Mouse (Mus musculus) midbrain, postnatal 0 days (tissue): ENCODE results near the gene Fam228b. TPM values are rescaled to one million over a fixed set of nuclear protein-coding genes. Genes with fewer than 3 reads are reported as not detected.

Experiments used
- ATAC-seq: fragments of 200-750 bp; cut with Nextera tagmentation; 2 replicates; pipeline ENCODE4 v1.8.0; 2017; ENCODE audit warnings: moderate number of reproducible peaks, mild to moderate bottlenecking, moderate TSS enrichment, moderate library complexity; ENCODE audit not compliant: low FRiP score
- DNase-seq: peaks from one replicate; pipeline ENCODE4 v3.0.0-alpha.2; 2015; ENCODE audit warnings: low spot score
- H3K27ac ChIP-seq: fragments of 300-500 bp; sonication (generic); 2 replicates; pipeline ENCODE4 v1.5.1; 2014; ENCODE audit warnings: low read depth, mild to moderate bottlenecking, low read length, mixed read lengths
- H3K27me3 ChIP-seq: fragments of 300-500 bp; sonication (generic); 2 replicates; pipeline ENCODE4 v1.6.1; 2014; ENCODE audit warnings: low read length, control low read depth, mixed read lengths; ENCODE audit not compliant: insufficient read depth
- H3K36me3 ChIP-seq: fragments of 300-500 bp; sonication (generic); 2 replicates; pipeline ENCODE4 v1.6.1; 2014; ENCODE audit warnings: low read length, control low read depth, mixed read lengths; ENCODE audit not compliant: insufficient read depth
- H3K4me1 ChIP-seq: fragments of 300-500 bp; sonication (generic); 2 replicates; pipeline ENCODE4 v1.6.1; 2014; ENCODE audit warnings: mild to moderate bottlenecking, control low read depth, antibody characterized with exemption, low read length, mixed read lengths; ENCODE audit not compliant: insufficient read depth
- H3K4me2 ChIP-seq: fragments of 300-500 bp; sonication (generic); 2 replicates; pipeline ENCODE4 v1.6.1; 2014; ENCODE audit warnings: low read depth, mild to moderate bottlenecking, low read length, mixed read lengths; ENCODE audit not compliant: poor library complexity, severe bottlenecking
- H3K4me3 ChIP-seq: fragments of 300-500 bp; sonication (generic); 2 replicates; pipeline ENCODE4 v1.5.1; 2014; ENCODE audit warnings: low read depth, mild to moderate bottlenecking, low read length, moderate library complexity
- H3K9ac ChIP-seq: fragments of 300-500 bp; sonication (generic); replicated peaks from 2 replicates; pipeline ENCODE4 v1.6.1; 2014; ENCODE audit warnings: mild to moderate bottlenecking, low read length, moderate library complexity, mixed read lengths; ENCODE audit not compliant: poor library complexity, severe bottlenecking
- H3K9me3 ChIP-seq: fragments of 300-500 bp; sonication (generic); 2 replicates; pipeline ENCODE4 v1.6.1; 2016; ENCODE audit warnings: low read length, control low read depth
- CTCF ChIP-seq: IDR thresholded peaks from 2 replicates; pipeline ENCODE4 v1.5.1; 2016; ENCODE audit warnings: antibody characterized with exemption, mild to moderate bottlenecking
- WGBS: fragments of 180-500 bp; shearing (Covaris S2); extraction: QIAGEN DNeasy Blood & Tissue Kit; methylation state at CpG from one replicate; pipeline ENCODE4 v1.1.7; 2014; 5-methylcytosine and 5-hydroxymethylcytosine counted together
- polyA plus RNA-seq: library from polyadenylated mRNA; unstranded; fragments of >200 nt; fragmentation: Nextera tagmentation; extraction: Ambion mirVana; gene quantifications from 2 replicates; pipeline ENCODE4 v1.2.1, GENCODE M21; 2015
- total RNA-seq: library from RNA; depleted of rRNA; stranded (reverse); fragments of >200 nt; gene quantifications from 2 replicates; pipeline ENCODE4 v1.2.3, GENCODE M21; 2014

Gene Fam228b
- total and polyA plus RNA-seq, 2 experiments from 2014 or later, result 6.5 to 8.7 TPM

DNA sequence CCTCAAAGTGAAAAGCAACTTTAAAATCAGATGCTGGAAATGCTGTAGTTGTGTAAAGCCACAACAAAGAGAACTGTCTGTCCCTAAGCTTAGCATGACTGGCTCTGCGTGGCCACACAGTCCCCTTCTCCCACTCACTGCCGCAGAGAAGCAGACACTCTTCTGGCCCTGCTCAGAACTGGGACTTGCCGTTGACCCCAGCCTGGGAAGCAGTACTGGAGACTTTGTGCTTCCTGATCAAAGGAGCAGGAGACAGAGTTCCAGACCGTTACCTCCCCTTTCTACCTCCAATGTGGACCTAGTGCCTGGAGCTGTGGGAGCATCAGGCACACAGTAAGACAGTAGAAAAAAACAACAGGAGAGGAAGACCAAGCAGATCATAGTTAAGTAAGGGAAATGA is 36.7 kb downstream of the Fam228b start:
- Histone ChIP-seq H3K27ac (no peak overlapping the region), H3K4me2 (no peak overlapping the region), H3K4me3 (no peak overlapping the region), H3K27me3 (no peaks in the 10 kb centered on the region), H3K4me1 (no peaks in the 10 kb centered on the region), H3K9me3 (no peaks in the 10 kb centered on the region), H3K9ac (no peak overlapping the region), H3K36me3 (no peaks in the 10 kb centered on the region)
- 63% methylated on average over 4 of the region's 4 CpGs for WGBS
- TF ChIP-seq CTCF, result no peak
- DNase-seq (no peak), ATAC-seq (no peak)

DNA sequence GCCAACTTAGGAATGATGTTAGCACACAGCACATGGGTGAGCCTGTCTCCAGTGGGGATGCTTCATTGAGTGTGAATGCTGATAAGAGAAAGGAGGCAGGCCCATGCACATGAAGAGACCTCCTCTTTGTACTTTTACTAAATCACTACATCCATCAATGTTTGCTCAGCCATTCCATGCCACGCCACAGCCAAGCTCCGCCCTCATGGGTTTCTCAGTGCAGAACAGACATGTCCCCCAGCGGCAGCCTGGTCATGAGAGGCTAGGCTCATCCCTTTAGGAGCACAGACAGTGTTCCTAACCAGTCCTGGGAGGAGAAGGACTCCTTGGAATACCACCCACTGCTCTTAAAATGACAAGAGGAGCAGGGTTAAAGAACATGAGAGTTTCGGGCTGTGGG is 37.4 kb downstream of the Fam228b start:
- H3K4me2 ChIP-seq, result no peak overlapping the region
- DNase-seq, result no peak
- no peak for TF ChIP-seq CTCF
- WGBS, result 78% methylated on average over 4 of the region's 4 CpGs
- no peaks in the 10 kb centered on the region for H3K27me3 ChIP-seq
- H3K4me3 ChIP-seq, result no peak overlapping the region
- no peaks in the 10 kb centered on the region for H3K36me3 ChIP-seq
- no peak overlapping the region for H3K27ac ChIP-seq
- H3K4me1 ChIP-seq, result no peaks in the 10 kb centered on the region
- ATAC-seq, result no peak
- no peak overlapping the region for H3K9ac ChIP-seq
- no peaks in the 10 kb centered on the region for H3K9me3 ChIP-seq

DNA sequence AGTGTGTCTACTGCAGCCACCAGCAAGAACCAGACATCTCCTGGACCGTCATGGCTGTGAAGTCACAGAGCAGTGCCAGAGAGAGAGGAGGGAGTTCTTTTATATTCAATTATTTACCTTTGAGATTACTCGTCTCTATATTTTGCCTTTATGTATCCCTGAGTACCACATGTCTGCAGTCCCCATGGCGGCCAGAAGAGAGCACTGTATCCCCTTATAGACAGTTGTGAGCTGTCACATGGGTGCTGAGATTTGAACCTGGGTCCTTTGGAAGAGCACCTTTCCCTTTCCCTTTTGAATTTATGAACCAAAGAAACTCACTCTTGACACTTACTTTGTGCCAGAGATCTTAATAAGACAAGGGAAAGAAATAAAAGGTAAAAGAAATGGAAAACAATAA is 39.9 kb downstream of the Fam228b start:
- no peak overlapping the region for H3K9ac ChIP-seq
- no peaks in the 10 kb centered on the region for H3K36me3 ChIP-seq
- no peaks in the 10 kb centered on the region for H3K9me3 ChIP-seq
- no peak overlapping the region for H3K27ac ChIP-seq
- no peak overlapping the region for H3K4me2 ChIP-seq
- TF ChIP-seq CTCF, result no peak
- 84% methylated on average over 3 of the region's 3 CpGs for WGBS
- H3K4me1 ChIP-seq, result no peaks in the 10 kb centered on the region
- ATAC-seq (no peak), DNase-seq (no peak)
- no peak overlapping the region for H3K4me3 ChIP-seq
- no peaks in the 10 kb centered on the region for H3K27me3 ChIP-seq

DNA sequence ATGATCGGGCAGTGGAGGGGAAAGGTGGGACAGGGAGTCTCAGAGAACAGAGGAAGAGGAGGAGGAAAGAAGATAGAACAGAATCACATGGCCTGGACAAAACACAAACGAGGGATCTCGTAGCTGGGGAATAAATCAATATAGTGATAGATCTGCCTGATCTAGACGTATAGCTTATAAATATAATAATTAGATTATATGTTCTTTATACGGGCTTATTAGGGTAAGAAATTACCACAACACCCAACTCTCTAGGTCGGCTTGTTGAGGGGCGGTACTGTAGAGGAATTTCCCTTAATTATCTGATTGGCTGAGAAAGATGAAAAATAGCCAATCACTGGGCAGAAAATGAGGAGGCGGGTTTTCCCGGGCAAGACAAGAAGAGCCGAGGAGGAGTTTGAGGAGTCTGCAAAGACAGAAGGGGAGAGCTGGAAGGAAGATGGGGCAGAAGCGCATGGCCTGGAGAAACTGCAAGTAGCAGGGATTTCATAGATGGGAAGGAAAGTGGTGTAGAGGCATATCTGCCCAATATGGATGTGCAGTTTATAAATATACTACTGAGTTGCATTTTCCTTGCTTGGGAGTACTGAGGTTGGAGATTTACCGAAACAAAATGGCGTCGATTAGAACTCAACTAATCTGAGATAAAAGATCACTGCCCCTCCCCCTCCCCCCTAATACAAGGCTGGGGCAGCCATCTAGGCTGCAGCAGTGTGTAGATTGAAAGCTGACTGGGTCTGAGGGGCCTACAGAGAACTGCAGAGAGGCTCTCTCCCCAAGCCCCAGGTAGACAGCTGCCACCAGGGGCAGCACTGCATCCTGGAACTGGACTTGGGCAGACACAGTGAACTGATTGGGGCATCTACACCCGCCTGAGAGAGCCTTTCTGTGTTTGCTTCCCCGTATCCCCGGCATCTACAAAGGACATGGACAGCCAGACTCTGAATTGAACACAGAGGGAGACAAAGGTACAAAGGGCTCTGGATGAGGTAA is 49.0 kb downstream of the Fam228b start:
- ATAC-seq (no peak), DNase-seq (no peak)
- H3K9me3 ChIP-seq, result no peaks in the 10 kb centered on the region
- H3K4me3 ChIP-seq, result no peak overlapping the region
- no peak overlapping the region for H3K9ac ChIP-seq
- H3K27ac ChIP-seq, result no peak overlapping the region
- no peaks in the 10 kb centered on the region for H3K4me1 ChIP-seq
- H3K4me2 ChIP-seq, result no peak overlapping the region
- TF ChIP-seq CTCF, result peak; percentile 30; the same call in 1 of the 2 replicates
- H3K36me3 ChIP-seq, result peaks cover 9% of the 10 kb centered on the region; the same call in 1 of the 2 replicates
- H3K27me3 ChIP-seq, result no peaks in the 10 kb centered on the region
- 76% methylated on average over 17 of the region's 17 CpGs for WGBS

DNA sequence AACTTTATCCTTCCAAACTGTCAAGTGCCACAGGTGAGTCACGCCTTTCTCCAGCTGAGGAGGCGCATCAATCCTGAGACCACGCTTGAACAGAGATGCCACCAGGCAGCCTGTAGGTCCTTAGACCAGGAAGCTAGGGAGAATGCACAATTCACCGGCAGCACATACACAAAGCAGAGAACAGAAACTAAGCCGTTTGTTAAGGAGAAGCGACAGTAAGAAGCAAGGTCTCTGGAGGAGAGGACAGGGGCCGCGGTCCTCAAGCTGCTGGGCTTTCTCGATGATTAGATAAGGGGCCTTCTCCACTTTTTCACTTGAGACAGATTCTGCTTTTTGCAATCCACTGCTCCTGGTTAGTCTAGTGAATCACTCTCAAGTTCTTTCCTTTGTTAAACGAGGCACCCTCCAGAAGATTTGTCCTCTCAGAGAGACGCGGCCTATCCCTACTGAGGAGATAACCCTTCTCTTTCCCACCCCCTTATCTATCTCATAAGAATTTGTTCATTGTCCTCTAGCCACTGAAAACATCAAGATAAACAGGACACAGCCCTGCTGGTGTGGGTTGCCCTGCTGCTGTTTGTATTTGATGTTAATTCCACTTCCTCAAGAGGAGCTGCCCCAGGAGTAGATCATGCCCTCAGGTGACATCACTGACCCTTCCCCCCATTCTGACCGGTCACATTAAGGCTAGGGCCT is 49.9 kb downstream of the Fam228b start:
- no peaks in the 10 kb centered on the region for H3K27me3 ChIP-seq
- no peak for DNase-seq
- no peak overlapping the region for H3K4me3 ChIP-seq
- 85% methylated on average over 13 of the region's 13 CpGs for WGBS
- H3K4me1 ChIP-seq, result no peaks in the 10 kb centered on the region
- no peaks in the 10 kb centered on the region for H3K9me3 ChIP-seq
- no peak for TF ChIP-seq CTCF
- peaks cover 11% of the 10 kb centered on the region; the same call in 1 of the 2 replicates for H3K36me3 ChIP-seq
- no peak overlapping the region for H3K9ac ChIP-seq
- no peak overlapping the region for H3K27ac ChIP-seq
- no peak overlapping the region for H3K4me2 ChIP-seq
- ATAC-seq, result no peak

DNA sequence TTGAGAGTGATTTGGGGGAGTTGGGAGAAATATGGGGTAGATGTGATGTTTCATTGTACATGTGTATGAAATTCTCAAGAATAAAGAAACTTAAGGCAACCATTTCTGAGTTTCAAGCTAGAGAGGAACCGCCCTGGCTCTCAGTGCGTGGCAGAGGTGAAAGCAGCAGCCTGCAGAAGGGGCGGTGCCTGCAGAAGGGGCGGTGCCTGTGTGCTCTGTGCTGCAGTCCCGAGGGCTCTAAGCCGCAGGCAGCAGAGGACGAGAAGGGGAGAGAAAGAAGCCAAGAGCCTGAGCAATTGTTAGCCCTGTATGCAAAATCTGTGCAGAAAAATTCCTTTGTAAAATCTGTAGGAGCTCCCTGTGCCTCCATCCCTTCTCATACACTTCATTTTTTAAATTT is 51.6 kb downstream of the Fam228b start:
- Histone ChIP-seq H3K9ac (no peak overlapping the region), H3K27ac (no peak overlapping the region), H3K27me3 (no peaks in the 10 kb centered on the region), H3K36me3 (peaks cover 22% of the 10 kb centered on the region), H3K4me3 (no peak overlapping the region), H3K4me2 (no peak overlapping the region), H3K4me1 (no peaks in the 10 kb centered on the region), H3K9me3 (no peaks in the 10 kb centered on the region)
- no peak for ATAC-seq
- 7% methylated on average over 7 of the region's 7 CpGs for WGBS
- DNase-seq, result no peak
- TF ChIP-seq CTCF, result no peak
